ENCODE assay signal across 8 mouse cellular contexts in the genomic region with DNA sequence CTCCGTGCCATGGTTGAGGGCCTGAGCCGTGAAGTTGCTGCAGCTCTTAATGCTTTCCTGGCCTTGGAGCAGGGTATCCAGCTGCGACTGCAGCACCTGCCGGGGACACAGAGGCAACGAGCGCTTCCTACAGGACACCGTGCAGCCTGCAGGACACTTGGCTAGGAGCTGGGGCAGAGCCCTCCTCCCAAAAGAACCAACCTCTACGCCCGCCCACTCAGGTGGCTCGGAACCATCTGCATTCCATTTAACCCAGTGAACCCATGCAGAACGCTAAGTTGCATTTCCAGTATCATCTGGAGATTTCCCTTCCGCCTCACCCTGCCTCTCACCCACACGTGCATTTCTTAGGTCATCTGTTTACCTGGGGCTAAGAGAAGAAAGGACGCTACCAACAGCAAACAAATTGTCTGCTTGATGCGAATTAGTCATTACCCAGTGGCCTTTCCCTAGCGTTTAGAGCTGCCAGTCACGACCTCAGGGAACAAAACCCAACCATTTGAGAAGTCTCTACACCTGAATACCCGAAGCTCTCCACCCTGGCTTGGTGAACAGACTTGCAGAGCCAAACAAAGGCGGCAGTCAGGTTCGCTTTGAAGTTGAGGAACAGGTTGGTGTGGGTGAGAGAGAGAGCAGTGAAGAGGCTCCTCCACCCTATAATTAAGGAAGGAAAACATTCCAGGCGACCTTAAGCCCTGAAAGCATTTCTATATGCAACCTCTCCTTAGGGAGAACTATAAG. TPM values are rescaled to one million over a fixed set of nuclear protein-coding genes. Genes with fewer than 3 reads are reported as not detected.
DNase-seq lines count a peak whose midpoint lies in the region; ATAC-seq lines count a peak whose summit lies in the region.

No protein-coding gene starts in this region.

- no peaks in the 10 kb centered on the region for H3K36me3 ChIP-seq in megakaryocyte, embryonic 14.5 days (replicated peaks; ENCODE audit: low read length)
- H3K36me3 ChIP-seq in forebrain, embryonic 10.5 days (replicated peaks) = peaks cover 50% of the 10 kb centered on the region
- peaks cover 7% of the 10 kb centered on the region; the same call in 1 of the 2 replicates for H3K36me3 ChIP-seq in kidney, embryonic 15.5 days

- H3K4me1 ChIP-seq in megakaryocyte, embryonic 14.5 days = peaks cover 19% of the 10 kb centered on the region
- peaks cover 27% of the 10 kb centered on the region for H3K4me1 ChIP-seq in forebrain, embryonic 10.5 days
- peaks cover 34% of the 10 kb centered on the region for H3K4me1 ChIP-seq in kidney, embryonic 15.5 days

- ATAC-seq in megakaryocyte, adult 5-6 weeks (ENCODE audit: poor library complexity, severe bottlenecking) = no peak
- ATAC-seq in kidney, embryonic 15.5 days (replicated peaks; ENCODE audit: low FRiP score) = peak; percentile 65; the same call in 1 of the 2 replicates
- ATAC-seq in granulocyte monocyte progenitor cell, adult 5-6 weeks (replicated peaks; ENCODE audit: poor library complexity, severe bottlenecking) = no peak

- H3K27ac ChIP-seq in forebrain, embryonic 10.5 days = peak overlapping the region; percentile 58
- peak overlapping the region; percentile 28 for H3K27ac ChIP-seq in kidney, embryonic 15.5 days

- H3K9me3 ChIP-seq in megakaryocyte, embryonic 14.5 days = peaks cover 21% of the 10 kb centered on the region
- 0 out of 2 replicates have a peak, but pooled peaks cover 6% of the 10 kb centered on the region for H3K9me3 ChIP-seq in forebrain, embryonic 10.5 days
- no peaks in the 10 kb centered on the region for H3K9me3 ChIP-seq in kidney, embryonic 15.5 days (replicated peaks)

- WGBS in forebrain, embryonic 10.5 days = 48% methylated on average over 21 of the region's 21 CpGs
- WGBS in kidney, embryonic 15.5 days = 42% methylated on average over 21 of the region's 21 CpGs

- peak overlapping the region; percentile 59 for H3K4me2 ChIP-seq in kidney, embryonic 15.5 days

- peaks cover 68% of the 10 kb centered on the region for H3K27me3 ChIP-seq in megakaryocyte, embryonic 14.5 days (replicated peaks)
- H3K27me3 ChIP-seq in forebrain, embryonic 10.5 days (ENCODE audit: poor library complexity, severe bottlenecking) = peaks cover 43% of the 10 kb centered on the region
- 0 out of 2 replicates have a peak, but pooled peaks cover 5% of the 10 kb centered on the region for H3K27me3 ChIP-seq in kidney, embryonic 15.5 days

- DNase-seq in forebrain, embryonic 10.5 days (ENCODE audit: extremely low spot score, low spot score) = no peak
- peak; percentile 49 for DNase-seq in lung, postnatal 25 days (ENCODE audit: low spot score)
- no peak for DNase-seq in gastrocnemius, adult 18-20 months (ENCODE audit: low spot score)
- no peak for DNase-seq in frontal cortex, postnatal 36 days (ENCODE audit: low spot score in 2 of 2)

- peak overlapping the region; percentile 86 for H3K4me3 ChIP-seq in megakaryocyte, embryonic 14.5 days (replicated peaks)
- H3K4me3 ChIP-seq in forebrain, embryonic 10.5 days = peak overlapping the region; percentile 35
- H3K4me3 ChIP-seq in kidney, embryonic 15.5 days (replicated peaks) = peak overlapping the region; percentile 39

- no peak overlapping the region for H3K9ac ChIP-seq in kidney, embryonic 15.5 days

RNA-seq across cellular contexts. Expression of a gene that starts 17.4 kb away (rescaled TPM):
- polyA plus RNA-seq in megakaryocyte, embryonic 14.5 days (2012; ENCODE audit: insufficient read depth, low replicate concordance) = not detected in 2 replicates
- 0.27 TPM in 1 of 2 replicates, not detected in the other for total RNA-seq in megakaryocyte, adult 5-6 weeks (2015)
- total RNA-seq in megakaryocyte, adult 5-6 weeks (2017) = not detected in 2 replicates
- 0.87 and 1.5 TPM in 2 replicates for polyA plus RNA-seq in forebrain, embryonic 10.5 days (2016; fragmentation: Nextera tagmentation; extraction: Ambion mirVana)
- polyA plus RNA-seq in kidney, embryonic 15.5 days (2015; fragmentation: Nextera tagmentation; extraction: Ambion mirVana) = 0.51 and 1.1 TPM in 2 replicates
- total RNA-seq in gastrocnemius, adult 18-20 months (2021) = not detected
- not detected in 2 replicates for total RNA-seq in granulocyte monocyte progenitor cell, adult 5-6 weeks (2014; fragmentation: Nextera tagmentation)
- total RNA-seq in granulocyte monocyte progenitor cell, adult 5-6 weeks (2017) = 0.15 TPM in 1 of 2 replicates, not detected in the other

RNA-seq across cellular contexts. Expression of a gene that starts 35.7 kb away (rescaled TPM):
- 2.8 TPM in 1 of 2 replicates, not detected in the other for polyA plus RNA-seq in megakaryocyte, embryonic 14.5 days (2012; ENCODE audit: insufficient read depth, low replicate concordance)
- total RNA-seq in megakaryocyte, adult 5-6 weeks (2015) = 5.8 and 7.1 TPM in 2 replicates
- total RNA-seq in megakaryocyte, adult 5-6 weeks (2017) = 7.4 and 7.6 TPM in 2 replicates
- polyA plus RNA-seq in forebrain, embryonic 10.5 days (2016; fragmentation: Nextera tagmentation; extraction: Ambion mirVana) = 14.7 and 15.3 TPM in 2 replicates
- polyA plus RNA-seq in kidney, embryonic 15.5 days (2015; fragmentation: Nextera tagmentation; extraction: Ambion mirVana) = 17.5 and 18.0 TPM in 2 replicates
- 1 to 10 TPM in 1 of 2 experiments, under 1 TPM in 1; 0.80 to 1.2 TPM for total RNA-seq in gastrocnemius, adult 18-20 months (2021)
- 13.9 and 37.9 TPM in 2 replicates for total RNA-seq in granulocyte monocyte progenitor cell, adult 5-6 weeks (2014; fragmentation: Nextera tagmentation)
- total RNA-seq in granulocyte monocyte progenitor cell, adult 5-6 weeks (2017) = 32.1 and 43.3 TPM in 2 replicates

Comparison
In these comparisons a context has a peak if more than half of its experiments do, and no peak if none do; other contexts are left out.
1. H3K4me3 ChIP-seq: peak in every context shown above with its lines; median percentile 86 in megakaryocyte, embryonic 14.5 days; 39 in kidney, embryonic 15.5 days; 35 in forebrain, embryonic 10.5 days.